Mouse (Mus musculus) thymus, adult 2 months (tissue): ENCODE measurements around the gene Agpat3. TPM values are rescaled to one million over a fixed set of nuclear protein-coding genes. Genes with fewer than 3 reads are reported as not detected.

Experiments
- DNase-seq: peaks from one replicate; pipeline ENCODE4 v3.0.0; 2021
- H3K27ac ChIP-seq: fragments of 200-500 bp; 2 replicates; pipeline ENCODE4 v1.5.1; 2012; ENCODE audit warnings: low read length, control low read depth; ENCODE audit not compliant: control insufficient read depth, insufficient read depth
- H3K27me3 ChIP-seq: fragments of 200-500 bp; 2 replicates; pipeline ENCODE4 v1.6.1; 2012; ENCODE audit warnings: mild to moderate bottlenecking, low read length, moderate library complexity, mixed read lengths; ENCODE audit not compliant: control insufficient read depth, insufficient read depth
- H3K36me3 ChIP-seq: fragments of 200-500 bp; 2 replicates; pipeline ENCODE4 v1.6.1; 2012; ENCODE audit warnings: mild to moderate bottlenecking, low read length, moderate library complexity; ENCODE audit not compliant: control insufficient read depth, insufficient read depth
- H3K4me1 ChIP-seq: fragments of 200-500 bp; replicated peaks from 2 replicates; pipeline ENCODE4 v1.6.1; 2012; ENCODE audit warnings: low read length; ENCODE audit not compliant: control insufficient read depth, insufficient read depth
- H3K4me3 ChIP-seq: fragments of 200-500 bp; 2 replicates; pipeline ENCODE4 v1.5.1; 2012; ENCODE audit warnings: mild to moderate bottlenecking, low read length, control low read depth, moderate library complexity; ENCODE audit not compliant: control insufficient read depth, insufficient read depth
- CTCF ChIP-seq: fragments of 200-500 bp; IDR thresholded peaks from 2 replicates; pipeline ENCODE4 v1.5.1; 2012; ENCODE audit warnings: mild to moderate bottlenecking, control low read depth, low read length, moderate library complexity, borderline replicate concordance; ENCODE audit not compliant: control insufficient read depth, poor library complexity, insufficient read depth; ENCODE audit errors: extremely low read depth
- POLR2A ChIP-seq: fragments of 200-500 bp; IDR thresholded peaks from 2 replicates; pipeline ENCODE4 v1.6.1; 2012; ENCODE audit warnings: mild to moderate bottlenecking, low read length, control low read depth, moderate library complexity; ENCODE audit not compliant: control insufficient read depth, poor library complexity, insufficient read depth; ENCODE audit errors: extremely low read depth
- WGBS: fragments of 180-500 bp; shearing (Covaris S2); methylation state at CpG from one replicate; pipeline ENCODE4 v1.1.7; 2018; 5-methylcytosine and 5-hydroxymethylcytosine counted together
- polyA plus RNA-seq: library from polyadenylated mRNA; depleted of rRNA; stranded (reverse); fragments of >200 nt; gene quantifications from 2 replicates; pipeline ENCODE4 v1.2.3, GENCODE M21; 2012

Agpat3 gene
- polyA plus RNA-seq, 1 experiment, result 423 TPM

GRCm38 (mm10) chr10:78233161-78233560 lies 119.1 kb downstream of the Agpat3 start:
- Histone ChIP-seq H3K27ac (no peak overlapping the region), H3K4me3 (no peak overlapping the region), H3K36me3 (peaks cover 15% of the 10 kb centered on the region), H3K4me1 (peaks cover 34% of the 10 kb centered on the region), H3K27me3 (no peaks in the 10 kb centered on the region)
- 59% methylated on average over 5 of the region's 5 CpGs for WGBS
- TF ChIP-seq POLR2A (no peak), CTCF (no peak)
- DNase-seq, result no peak

GRCm38 (mm10) chr10:78232301-78232980 lies 119.8 kb downstream of the Agpat3 start:
- no peak overlapping the region for H3K4me3 ChIP-seq
- no peaks in the 10 kb centered on the region for H3K27me3 ChIP-seq
- peaks cover 32% of the 10 kb centered on the region for H3K4me1 ChIP-seq
- WGBS, result 27% methylated on average over 4 of the region's 4 CpGs
- no peak overlapping the region for H3K27ac ChIP-seq
- peaks cover 19% of the 10 kb centered on the region for H3K36me3 ChIP-seq
- no peak for DNase-seq
- TF ChIP-seq POLR2A (no peak), CTCF (no peak)

- H3K36me3 ChIP-seq, result peaks cover 31% of the 10 kb centered on the region
- H3K4me1 ChIP-seq, result peaks cover 18% of the 10 kb centered on the region
- no peak overlapping the region for H3K27ac ChIP-seq
- TF ChIP-seq CTCF (no peak), POLR2A (no peak)
- H3K27me3 ChIP-seq, result no peaks in the 10 kb centered on the region
- H3K4me3 ChIP-seq, result no peak overlapping the region
- no peak for DNase-seq
- 95% methylated on average over 5 of the region's 5 CpGs for WGBS
Measured at GRCm38 (mm10) chr10:78228560-78228928, 123.7 kb downstream of the Agpat3 start.

GRCm38 (mm10) chr10:78227875-78228559 lies 124.3 kb downstream of the Agpat3 start:
- no peaks in the 10 kb centered on the region for H3K27me3 ChIP-seq
- 86% methylated on average over 8 of the region's 8 CpGs for WGBS
- H3K4me1 ChIP-seq, result peaks cover 14% of the 10 kb centered on the region
- no peak overlapping the region for H3K27ac ChIP-seq
- no peak overlapping the region for H3K4me3 ChIP-seq
- TF ChIP-seq CTCF, result no peak
- no peak for TF ChIP-seq POLR2A
- DNase-seq, result no peak
- peaks cover 31% of the 10 kb centered on the region for H3K36me3 ChIP-seq

GRCm38 (mm10) chr10:78224136-78224535 lies 128.2 kb downstream of the Agpat3 start:
- no peak overlapping the region for H3K4me3 ChIP-seq
- no peak for TF ChIP-seq POLR2A
- no peak for TF ChIP-seq CTCF
- H3K27me3 ChIP-seq, result no peaks in the 10 kb centered on the region
- 96% methylated on average over 6 of the region's 6 CpGs for WGBS
- no peak overlapping the region for H3K27ac ChIP-seq
- no peaks in the 10 kb centered on the region; the same call in 1 of the 2 replicates for H3K4me1 ChIP-seq
- DNase-seq, result no peak
- H3K36me3 ChIP-seq, result peaks cover 50% of the 10 kb centered on the region

GRCm38 (mm10) chr10:78222908-78223307 lies 129.4 kb downstream of the Agpat3 start:
- WGBS, result 95% methylated on average over 4 of the region's 4 CpGs
- H3K27me3 ChIP-seq, result no peaks in the 10 kb centered on the region
- TF ChIP-seq POLR2A (no peak), CTCF (no peak)
- peaks cover 50% of the 10 kb centered on the region for H3K36me3 ChIP-seq
- no peaks in the 10 kb centered on the region; the same call in 1 of the 2 replicates for H3K4me1 ChIP-seq
- H3K4me3 ChIP-seq, result no peak overlapping the region
- DNase-seq, result no peak
- H3K27ac ChIP-seq, result no peak overlapping the region

- H3K36me3 ChIP-seq, result peaks cover 50% of the 10 kb centered on the region
- WGBS, result 97% methylated on average over 7 of the region's 7 CpGs
- H3K4me3 ChIP-seq, result no peak overlapping the region
- no peak for DNase-seq
- TF ChIP-seq CTCF, result no peak
- TF ChIP-seq POLR2A, result no peak
- no peaks in the 10 kb centered on the region for H3K4me1 ChIP-seq
- H3K27me3 ChIP-seq, result no peaks in the 10 kb centered on the region
- no peak overlapping the region for H3K27ac ChIP-seq
Measured at GRCm38 (mm10) chr10:78221315-78221714, 131.0 kb downstream of the Agpat3 start.
